Mouse (Mus musculus) embryo, embryonic 10.5 days (tissue): ENCODE results near the gene Stk40.

Experiments used
- DNase-seq: peaks from one replicate; pipeline ENCODE4 v3.0.0-alpha.2; 2015; ENCODE audit warnings: low spot score

Gene Stk40

GRCm38 (mm10) chr4:126099365-126099764 lies 4.4 kb upstream of the Stk40 start:
- no peak for DNase-seq

GRCm38 (mm10) chr4:126100764-126101163 lies 3.0 kb upstream of the Stk40 start:
- no peak for DNase-seq

- DNase-seq: peak; percentile 22
These were observed 1.5 kb upstream of the Stk40 start for GRCm38 (mm10) chr4:126102061-126102841.

- DNase-seq: peak; percentile 78
These were observed 638 bp upstream of the Stk40 start for GRCm38 (mm10) chr4:126103057-126103581.

GRCm38 (mm10) chr4:126104261-126105075 lies 711 bp downstream of the Stk40 start:
- peak; percentile 29 for DNase-seq

- DNase-seq: no peak
These were observed 1.5 kb downstream of the Stk40 start for GRCm38 (mm10) chr4:126105131-126105783.

GRCm38 (mm10) chr4:126108061-126108740 lies 4.4 kb downstream of the Stk40 start:
- DNase-seq: no peak

GRCm38 (mm10) chr4:126109613-126110373 lies 6.0 kb downstream of the Stk40 start:
- no peak for DNase-seq

GRCm38 (mm10) chr4:126110374-126111152 lies 6.8 kb downstream of the Stk40 start:
- DNase-seq: no peak

GRCm38 (mm10) chr4:126111153-126111549 lies 7.4 kb downstream of the Stk40 start:
- no peak for DNase-seq

GRCm38 (mm10) chr4:126113243-126113642 lies 9.5 kb downstream of the Stk40 start:
- DNase-seq: no peak

GRCm38 (mm10) chr4:126113943-126114342 lies 10.2 kb downstream of the Stk40 start:
- peak; percentile 64 for DNase-seq

GRCm38 (mm10) chr4:126115411-126115810 lies 11.7 kb downstream of the Stk40 start:
- DNase-seq: no peak

GRCm38 (mm10) chr4:126115871-126116521 lies 12.2 kb downstream of the Stk40 start:
- no peak for DNase-seq

GRCm38 (mm10) chr4:126117116-126117515 lies 13.4 kb downstream of the Stk40 start:
- DNase-seq: no peak

GRCm38 (mm10) chr4:126118651-126119050 lies 14.9 kb downstream of the Stk40 start:
- no peak for DNase-seq

- no peak for DNase-seq
These were observed 15.3 kb downstream of the Stk40 start for GRCm38 (mm10) chr4:126119051-126119450.

GRCm38 (mm10) chr4:126120052-126120451 lies 16.3 kb downstream of the Stk40 start:
- no peak for DNase-seq

GRCm38 (mm10) chr4:126120506-126120905 lies 16.7 kb downstream of the Stk40 start:
- DNase-seq: no peak
